In genomic region chr10:128496509-128497077, GRCm38 (mm10) we compare ENCODE assay signal across 14 mouse cellular contexts. TPM values are rescaled to one million over a fixed set of nuclear protein-coding genes. Genes with fewer than 3 reads are reported as not detected.
DNase-seq lines count a peak whose midpoint lies in the region; ATAC-seq and TF ChIP-seq lines count a peak whose summit lies in the region.
"Had no signal": no experiment of that assay in that cellular context is flagged by ENCODE, and none has a peak within 500 bp of the region (broad histone marks: within the 10 kb centered on the region; RNA-seq: fewer than 3 reads in every experiment).

No protein-coding gene starts in this region.

- ATAC-seq in heart, embryonic 15.5 days (replicated peaks; ENCODE audit: insufficient number of reproducible peaks, insufficient read depth, low FRiP score, low read depth) = no peak
- ATAC-seq in embryonic facial prominence, embryonic 14.5 days (ENCODE audit: low read depth) = no peak
- ATAC-seq in limb, embryonic 14.5 days (ENCODE audit: low FRiP score, low read depth) = no peak
- ATAC-seq: intestine, embryonic 15.5 days had no signal

- intact Hi-C loops in heart, adult 2 months (cut with DNase I) = loop anchor here (10.0 kb wide), 1 partner anchor 402 kb away; the partner anchor contains the start of gene Baz2a

- no peak overlapping the region for H3K4me3 ChIP-seq in heart, embryonic 15.5 days
- no peak overlapping the region for H3K4me3 ChIP-seq in heart, adult 2 months
- H3K4me3 ChIP-seq in lung, adult 2 months (replicated peaks; ENCODE audit: extremely low read depth, low read depth, low read length) = no peak overlapping the region
- H3K4me3 ChIP-seq in embryonic facial prominence, embryonic 14.5 days (ENCODE audit: low read depth, low read length) = no peak overlapping the region
- no peak overlapping the region for H3K4me3 ChIP-seq in limb, embryonic 14.5 days (replicated peaks; ENCODE audit: low read length)
- no peak overlapping the region for H3K4me3 ChIP-seq in layer of hippocampus, adult 2 months
- H3K4me3 ChIP-seq: intestine, embryonic 15.5 days; limb, embryonic 15.5 days had no signal

- TF ChIP-seq EP300 in heart, adult 2 months (IDR thresholded peaks at IDR 0.05; ENCODE audit: insufficient read depth, low read depth, low read length) = no peak

- H3K79me2 ChIP-seq in heart, adult 2 months (replicated peaks; ENCODE audit: control insufficient read depth, insufficient read depth, low read length) = no peaks in the 10 kb centered on the region

- TF ChIP-seq POLR2A in heart, adult 2 months (IDR thresholded peaks at IDR 0.05; ENCODE audit: insufficient read depth, low read depth, low read length) = no peak
- TF ChIP-seq POLR2A in lung, adult 2 months (IDR thresholded peaks at IDR 0.05; ENCODE audit: borderline replicate concordance, extremely low read depth, low read depth, low read length) = no peak
- TF ChIP-seq POLR2A in limb, embryonic 14.5 days (IDR thresholded peaks at IDR 0.05; ENCODE audit: borderline replicate concordance, extremely low read depth, insufficient read depth, insufficient read length) = no peak

- no peak for DNase-seq in heart, adult 2 months
- DNase-seq in lung, adult 2 months = peak; percentile 4
- DNase-seq in lung, adult 18-20 months = no peak
- peak; percentile 61 for DNase-seq in embryonic facial prominence, embryonic 14.5 days (ENCODE audit: low spot score)
- peak; percentile 15 for DNase-seq in limb, embryonic 14.5 days (ENCODE audit: low spot score)
- DNase-seq in layer of hippocampus, adult 2 months (ENCODE audit: low spot score in 2 of 2) = no peak
- no peak for DNase-seq in adipocyte (ENCODE audit: low spot score)
- DNase-seq: embryo, embryonic 11 days; lung, postnatal 10 days; right cerebral cortex, adult 18-20 months had no signal

- peaks cover 47% of the 10 kb centered on the region for H3K4me1 ChIP-seq in heart, embryonic 15.5 days (replicated peaks)
- peaks cover 13% of the 10 kb centered on the region for H3K4me1 ChIP-seq in heart, adult 2 months (ENCODE audit: control insufficient read depth, insufficient read depth, low read length)
- H3K4me1 ChIP-seq in lung, adult 2 months (ENCODE audit: control insufficient read depth, insufficient read depth, low read length) = peaks cover 9% of the 10 kb centered on the region
- peaks cover 20% of the 10 kb centered on the region for H3K4me1 ChIP-seq in embryonic facial prominence, embryonic 14.5 days (ENCODE audit: control insufficient read depth, insufficient read depth, low read length)
- H3K4me1 ChIP-seq in limb, embryonic 14.5 days (ENCODE audit: control insufficient read depth, insufficient read depth, low read length) = peaks cover 14% of the 10 kb centered on the region

- H3K9ac ChIP-seq in heart, embryonic 15.5 days = no peak overlapping the region; the same call in 1 of the 2 replicates
- H3K9ac ChIP-seq in heart, adult 2 months (ENCODE audit: low read depth, low read length) = no peak overlapping the region
- no peak overlapping the region for H3K9ac ChIP-seq in embryonic facial prominence, embryonic 14.5 days (ENCODE audit: low read depth, low read length)
- H3K9ac ChIP-seq in limb, embryonic 14.5 days (ENCODE audit: low read depth, low read length, severe bottlenecking) = no peak overlapping the region
- H3K9ac ChIP-seq: intestine, embryonic 15.5 days; limb, embryonic 15.5 days had no signal

- H3K27ac ChIP-seq in heart, embryonic 15.5 days = peak overlapping the region; percentile 55
- H3K27ac ChIP-seq in heart, adult 2 months = no peak overlapping the region
- no peak overlapping the region; the same call in 1 of the 2 replicates for H3K27ac ChIP-seq in embryonic facial prominence, embryonic 14.5 days (replicated peaks; ENCODE audit: low read depth, low read length)
- no peak overlapping the region for H3K27ac ChIP-seq in limb, embryonic 14.5 days (replicated peaks; ENCODE audit: low read depth, low read length)
- H3K27ac ChIP-seq in layer of hippocampus, adult 2 months = no peak overlapping the region
- H3K27ac ChIP-seq: intestine, embryonic 15.5 days; limb, embryonic 15.5 days had no signal

- no peaks in the 10 kb centered on the region for H3K36me3 ChIP-seq in heart, embryonic 15.5 days
- no peaks in the 10 kb centered on the region; the same call in 1 of the 2 replicates for H3K36me3 ChIP-seq in heart, adult 2 months (ENCODE audit: control insufficient read depth, insufficient read depth, low read length)
- H3K36me3 ChIP-seq in embryonic facial prominence, embryonic 14.5 days (ENCODE audit: control insufficient read depth, insufficient read depth, low read length) = peaks cover 3% of the 10 kb centered on the region
- H3K36me3 ChIP-seq in limb, embryonic 14.5 days (ENCODE audit: control insufficient read depth, insufficient read depth, low read length) = peaks cover 4% of the 10 kb centered on the region
- H3K36me3 ChIP-seq: intestine, embryonic 15.5 days had no signal

- H3K4me2 ChIP-seq in heart, embryonic 15.5 days = no peak overlapping the region
- H3K4me2 ChIP-seq in embryonic facial prominence, embryonic 14.5 days (ENCODE audit: low read depth, low read length) = 0 out of 2 replicates have a peak overlapping the region, but pooled peaks have one; percentile 0
- no peak overlapping the region for H3K4me2 ChIP-seq in limb, embryonic 14.5 days (replicated peaks; ENCODE audit: low read depth, low read length, severe bottlenecking)
- H3K4me2 ChIP-seq: intestine, embryonic 15.5 days had no signal

- no peak for TF ChIP-seq CTCF in heart, adult 2 months (IDR thresholded peaks at IDR 0.05)
- TF ChIP-seq CTCF in lung, adult 2 months (IDR thresholded peaks at IDR 0.05; ENCODE audit: insufficient read depth, low read length) = no peak
- TF ChIP-seq CTCF in layer of hippocampus, adult 2 months (conservative IDR thresholded peaks at IDR 0.05) = no peak

- no peaks in the 10 kb centered on the region for H3K27me3 ChIP-seq in heart, embryonic 15.5 days
- no peaks in the 10 kb centered on the region for H3K27me3 ChIP-seq in heart, adult 2 months (ENCODE audit: control insufficient read depth, insufficient read depth, low read length)
- no peaks in the 10 kb centered on the region for H3K27me3 ChIP-seq in embryonic facial prominence, embryonic 14.5 days (replicated peaks; ENCODE audit: control insufficient read depth, insufficient read depth, low read length)
- no peaks in the 10 kb centered on the region for H3K27me3 ChIP-seq in limb, embryonic 14.5 days (ENCODE audit: control insufficient read depth, insufficient read depth, low read length)
- H3K27me3 ChIP-seq: CH12.LX; intestine, embryonic 15.5 days; limb, embryonic 15.5 days had no signal

- no peaks in the 10 kb centered on the region for H3K9me3 ChIP-seq in heart, embryonic 15.5 days (replicated peaks)
- no peaks in the 10 kb centered on the region for H3K9me3 ChIP-seq in embryonic facial prominence, embryonic 14.5 days (ENCODE audit: control insufficient read depth, low read length)
- H3K9me3 ChIP-seq in limb, embryonic 14.5 days (ENCODE audit: control insufficient read depth, low read length) = no peaks in the 10 kb centered on the region
- H3K9me3 ChIP-seq: intestine, embryonic 15.5 days; limb, embryonic 15.5 days had no signal

- WGBS in heart, embryonic 15.5 days = 38% methylated on average over 6 of the region's 6 CpGs
- 37% methylated on average over 6 of the region's 6 CpGs for WGBS in heart, adult 2 months
- WGBS in lung, adult 2 months = 50% methylated on average over 6 of the region's 6 CpGs
- 24% methylated on average over 4 of the region's 6 CpGs for WGBS in embryonic facial prominence, embryonic 14.5 days
- WGBS in limb, embryonic 14.5 days = 30% methylated on average over 4 of the region's 6 CpGs

RNA-seq across cellular contexts. Expression of gene Myl6b, which starts 1.9 kb away (rescaled TPM):
- 4.3 and 4.6 TPM in 2 replicates for polyA plus RNA-seq in heart, embryonic 15.5 days (2015; fragmentation: Nextera tagmentation; extraction: Ambion mirVana)
- 1 to 10 TPM; 3.5 to 3.8 TPM for total RNA-seq in heart, adult 2 months (2021)
- 2.9 and 4.1 TPM in 2 replicates for polyA plus RNA-seq in heart, adult 2 months (2012; rRNA removed)
- 1.9 and 2.0 TPM in 2 replicates for polyA plus RNA-seq in lung, adult 2 months (2012; rRNA removed)
- polyA plus RNA-seq in embryonic facial prominence, embryonic 14.5 days (2014; fragmentation: Nextera tagmentation; extraction: Ambion mirVana) = 5.6 and 6.8 TPM in 2 replicates
- 54.9 and 56.7 TPM in 2 replicates for polyA plus RNA-seq in limb, embryonic 14.5 days (2012; rRNA removed)
- polyA plus RNA-seq in limb, embryonic 14.5 days (2014; fragmentation: Nextera tagmentation; extraction: Ambion mirVana) = 6.1 and 6.6 TPM in 2 replicates
- total RNA-seq in layer of hippocampus, adult 2 months (2021) = 10 to 100 TPM; 18.5 to 21.1 TPM

RNA-seq across cellular contexts. Expression of gene Myl6, which starts 2.6 kb away (rescaled TPM):
- 1,051 and 1,154 TPM in 2 replicates for polyA plus RNA-seq in heart, embryonic 15.5 days (2015; fragmentation: Nextera tagmentation; extraction: Ambion mirVana)
- 100 to 1,000 TPM; 242 to 302 TPM for total RNA-seq in heart, adult 2 months (2021)
- polyA plus RNA-seq in heart, adult 2 months (2012; rRNA removed) = 379 and 468 TPM in 2 replicates
- 771 and 1,159 TPM in 2 replicates for polyA plus RNA-seq in lung, adult 2 months (2012; rRNA removed)
- 1,095 and 1,174 TPM in 2 replicates for polyA plus RNA-seq in embryonic facial prominence, embryonic 14.5 days (2014; fragmentation: Nextera tagmentation; extraction: Ambion mirVana)
- 1,142 and 1,623 TPM in 2 replicates for polyA plus RNA-seq in limb, embryonic 14.5 days (2012; rRNA removed)
- 1,081 and 1,105 TPM in 2 replicates for polyA plus RNA-seq in limb, embryonic 14.5 days (2014; fragmentation: Nextera tagmentation; extraction: Ambion mirVana)
- 100 to 1,000 TPM; 519 to 544 TPM for total RNA-seq in layer of hippocampus, adult 2 months (2021)

RNA-seq across cellular contexts. Expression of gene Esyt1, which starts 29.1 kb away (rescaled TPM):
- polyA plus RNA-seq in heart, embryonic 15.5 days (2015; fragmentation: Nextera tagmentation; extraction: Ambion mirVana) = 19.4 and 29.0 TPM in 2 replicates
- 10 to 100 TPM; 16.4 to 17.9 TPM for total RNA-seq in heart, adult 2 months (2021)
- polyA plus RNA-seq in heart, adult 2 months (2012; rRNA removed) = 23.6 and 24.7 TPM in 2 replicates
- 94.9 and 97.2 TPM in 2 replicates for polyA plus RNA-seq in lung, adult 2 months (2012; rRNA removed)
- 44.2 and 46.8 TPM in 2 replicates for polyA plus RNA-seq in embryonic facial prominence, embryonic 14.5 days (2014; fragmentation: Nextera tagmentation; extraction: Ambion mirVana)
- 51.3 and 59.6 TPM in 2 replicates for polyA plus RNA-seq in limb, embryonic 14.5 days (2012; rRNA removed)
- 35.8 and 37.9 TPM in 2 replicates for polyA plus RNA-seq in limb, embryonic 14.5 days (2014; fragmentation: Nextera tagmentation; extraction: Ambion mirVana)
- total RNA-seq in layer of hippocampus, adult 2 months (2021) = 1 to 10 TPM; 5.5 TPM

RNA-seq across cellular contexts. Expression of gene Smarcc2, which starts 37.5 kb away (rescaled TPM):
- polyA plus RNA-seq in heart, embryonic 15.5 days (2015; fragmentation: Nextera tagmentation; extraction: Ambion mirVana) = 59.2 and 60.3 TPM in 2 replicates
- total RNA-seq in heart, adult 2 months (2021) = 10 to 100 TPM; 75.5 to 77.6 TPM
- 49.1 and 61.1 TPM in 2 replicates for polyA plus RNA-seq in heart, adult 2 months (2012; rRNA removed)
- polyA plus RNA-seq in lung, adult 2 months (2012; rRNA removed) = 99.8 TPM in 2 replicates
- polyA plus RNA-seq in embryonic facial prominence, embryonic 14.5 days (2014; fragmentation: Nextera tagmentation; extraction: Ambion mirVana) = 84.1 and 91.4 TPM in 2 replicates
- polyA plus RNA-seq in limb, embryonic 14.5 days (2012; rRNA removed) = 216 and 219 TPM in 2 replicates
- polyA plus RNA-seq in limb, embryonic 14.5 days (2014; fragmentation: Nextera tagmentation; extraction: Ambion mirVana) = 98.0 and 110 TPM in 2 replicates
- 100 to 1,000 TPM; 246 to 255 TPM for total RNA-seq in layer of hippocampus, adult 2 months (2021)

RNA-seq across cellular contexts. Expression of gene Zc3h10, which starts 51.0 kb away (rescaled TPM):
- polyA plus RNA-seq in heart, embryonic 15.5 days (2015; fragmentation: Nextera tagmentation; extraction: Ambion mirVana) = 10.2 and 11.0 TPM in 2 replicates
- total RNA-seq in heart, adult 2 months (2021) = 1 to 10 TPM; 7.5 to 7.6 TPM
- 6.6 and 6.8 TPM in 2 replicates for polyA plus RNA-seq in heart, adult 2 months (2012; rRNA removed)
- polyA plus RNA-seq in lung, adult 2 months (2012; rRNA removed) = 13.2 and 15.1 TPM in 2 replicates
- 11.4 and 12.5 TPM in 2 replicates for polyA plus RNA-seq in embryonic facial prominence, embryonic 14.5 days (2014; fragmentation: Nextera tagmentation; extraction: Ambion mirVana)
- 15.2 and 17.2 TPM in 2 replicates for polyA plus RNA-seq in limb, embryonic 14.5 days (2012; rRNA removed)
- 13.7 and 14.5 TPM in 2 replicates for polyA plus RNA-seq in limb, embryonic 14.5 days (2014; fragmentation: Nextera tagmentation; extraction: Ambion mirVana)
- total RNA-seq in layer of hippocampus, adult 2 months (2021) = 10 to 100 TPM; 12.2 to 14.3 TPM

Comparison
In these comparisons a context has a peak if more than half of its experiments do, and no peak if none do; other contexts are left out.
1. DNase-seq: peak in lung, adult 2 months (single experiment), embryonic facial prominence, embryonic 14.5 days (single experiment) and limb, embryonic 14.5 days (single experiment); none in heart, adult 2 months (0 of 2), lung, adult 18-20 months (0 of 2), layer of hippocampus, adult 2 months (0 of 2) and adipocyte (single experiment).